Mouse (Mus musculus): ENCODE measurements around the gene Pramef17. TPM values are rescaled to one million over a fixed set of nuclear protein-coding genes. Genes with fewer than 3 reads are reported as not detected.
A peak's percentile ranks its signal among the peaks of the same experiment; 100 is the strongest.
"Not testable (repeated sequence)": the region's sequence is repeated elsewhere in the genome, so short reads cannot be mapped to it uniquely, and the experiment has no call there.

Gene Pramef17
- not detected for total RNA-seq (2021)

- DNase-seq (ENCODE audit: low spot score in 2 of 2); intact Hi-C loops (cut with DNase I): not testable (repeated sequence)
These were observed at the start of gene Pramef17 for GRCm38 (mm10) chr4:143994269-143994668. Gene Pramef17 (minus strand): TSS chr4:143994369.

- DNase-seq (ENCODE audit: low spot score in 2 of 2): peak; percentile 33 to 61
- intact Hi-C loops (cut with DNase I): not testable (repeated sequence)
These were observed 6.0 kb downstream of the Pramef17 start for GRCm38 (mm10) chr4:143988126-143988525.

GRCm38 (mm10) chr4:143987475-143987941 is 6.7 kb downstream of the Pramef17 start:
- peak; percentile 17 to 44 for DNase-seq (ENCODE audit: low spot score in 2 of 2)
- intact Hi-C loops (cut with DNase I): not testable (repeated sequence)

- peak; percentile 6 to 25 for DNase-seq (ENCODE audit: low spot score in 2 of 2)
- intact Hi-C loops (cut with DNase I): not testable (repeated sequence)
These were observed 8.4 kb downstream of the Pramef17 start for GRCm38 (mm10) chr4:143985733-143986132.

- peak; percentile 4 to 28 for DNase-seq (ENCODE audit: low spot score in 2 of 2)
- intact Hi-C loops (cut with DNase I): not testable (repeated sequence)
These were observed 9.0 kb downstream of the Pramef17 start for GRCm38 (mm10) chr4:143985165-143985564.

- intact Hi-C loops (cut with DNase I); DNase-seq (ENCODE audit: low spot score in 2 of 2): not testable (repeated sequence)
These were observed 10.7 kb downstream of the Pramef17 start for GRCm38 (mm10) chr4:143983446-143983845.

GRCm38 (mm10) chr4:143966850-143967249 is 27.3 kb downstream of the Pramef17 start, which contains the start of gene Gm13101:
Gene Gm13101 (minus strand): TSS chr4:143966950.
- intact Hi-C loops (cut with DNase I); DNase-seq (ENCODE audit: low spot score in 2 of 2): not testable (repeated sequence)

GRCm38 (mm10) chr4:143950916-143951315 is 43.3 kb downstream of the Pramef17 start, which contains the start of gene Pramef25:
Gene Pramef25 (minus strand): TSS chr4:143951016.
- DNase-seq (ENCODE audit: low spot score in 2 of 2); intact Hi-C loops (cut with DNase I): not testable (repeated sequence)

Other genes starting within 250 kb of the Pramef17 start
- gene Gm13023, start 205.0 kb downstream of the Pramef17 start, total RNA-seq (2021): not detected
- not detected for gene Gm13084, start 178.3 kb downstream of the Pramef17 start, total RNA-seq (2021)
- gene Gm13103, start 147.9 kb downstream of the Pramef17 start, total RNA-seq (2021): not detected
- gene Pramef6, start 94.0 kb downstream of the Pramef17 start, total RNA-seq (2021): not detected
- gene Pramef25, start 43.4 kb downstream of the Pramef17 start, total RNA-seq (2021): not detected
- gene Gm13101, start 27.4 kb downstream of the Pramef17 start, total RNA-seq (2021): not detected
- not detected for gene Pramel4, start 64.8 kb upstream of the Pramef17 start, total RNA-seq (2021)
- gene Gm13102, start 112.1 kb upstream of the Pramef17 start, total RNA-seq (2021): not detected
- not detected for gene Oog3, start 168.3 kb upstream of the Pramef17 start, total RNA-seq (2021)
- gene Oog2, start 196.3 kb upstream of the Pramef17 start, total RNA-seq (2021): not detected
- not detected for gene C87977, start 218.9 kb upstream of the Pramef17 start, total RNA-seq (2021)

All from left cerebral cortex, postnatal 36 days (tissue).